Mouse (Mus musculus) ES-E14 (cell line): ENCODE results near the gene Grin2d.

Experiments
- CHD2 ChIP-seq: IDR thresholded peaks from 2 replicates; pipeline ENCODE4 v1.6.1; 2014; ENCODE audit warnings: mild to moderate bottlenecking, low read depth, low read length, inconsistent platforms
- HCFC1 ChIP-seq: IDR thresholded peaks from 2 replicates; pipeline ENCODE4 v1.6.1; 2012; ENCODE audit warnings: low read length, inconsistent platforms, borderline replicate concordance; ENCODE audit not compliant: insufficient read depth
- MAFK ChIP-seq: IDR thresholded peaks from 2 replicates; pipeline ENCODE4 v1.6.1; 2014; ENCODE audit warnings: mild to moderate bottlenecking, low read depth, low read length, inconsistent platforms; ENCODE audit not compliant: insufficient read depth

- TF ChIP-seq MAFK: no peak
- no peak for TF ChIP-seq HCFC1
- no peak for TF ChIP-seq CHD2
Measured at GRCm38 (mm10) chr7:45887246-45887645, 9.1 kb upstream of the Grin2d start.
